Mouse (Mus musculus): Measurements from ENCODE around the gene Gm47969.

The Gm47969 gene

GRCm38 (mm10) chr1:83076190-83076917 is 31.6 kb downstream of the Gm47969 start:
- DNase-seq (ENCODE audit: low read depth) = peak; percentile 80

- peak; percentile 43 for DNase-seq (ENCODE audit: low read depth)
These were observed 32.3 kb downstream of the Gm47969 start for GRCm38 (mm10) chr1:83077016-83077415.

- DNase-seq (ENCODE audit: low read depth) = no peak
These were observed 40.1 kb downstream of the Gm47969 start for GRCm38 (mm10) chr1:83084790-83085189.

- no peak for DNase-seq (ENCODE audit: low read depth)
These were observed 46.5 kb downstream of the Gm47969 start for GRCm38 (mm10) chr1:83091268-83091667.

Measured in induced T-regulatory cell, adult 2 months (primary cell).